In genomic region chrX:93700528-93701225, GRCm38 (mm10) we compare ENCODE assay signal across 8 mouse cellular contexts. TPM values are rescaled to one million over a fixed set of nuclear protein-coding genes. Genes with fewer than 3 reads are reported as not detected.
DNase-seq lines count a peak whose midpoint lies in the region; ATAC-seq and TF ChIP-seq lines count a peak whose summit lies in the region.

No protein-coding gene starts in this region.

- peaks cover 9% of the 10 kb centered on the region for H3K36me3 ChIP-seq in G1E (replicated peaks)
- no peaks in the 10 kb centered on the region for H3K36me3 ChIP-seq in heart, embryonic 11.5 days (ENCODE audit: control insufficient read depth, insufficient read depth, low read length)
- no peaks in the 10 kb centered on the region for H3K36me3 ChIP-seq in neural tube, embryonic 15.5 days

- TF ChIP-seq CTCF in G1E (IDR thresholded peaks at IDR 0.05; ENCODE audit: low read depth, low read length) = no peak
- TF ChIP-seq CTCF in bone marrow, adult 2 months (IDR thresholded peaks at IDR 0.05; ENCODE audit: control insufficient read depth, insufficient read depth, low read length) = no peak

- peak; percentile 41 for DNase-seq in G1E (ENCODE audit: low spot score)
- DNase-seq in kidney, postnatal 36 days = peak; percentile 13 to 41
- DNase-seq in lung, adult 18-20 months = peak; percentile 24 to 28
- peak; percentile 41 for DNase-seq in thymus, postnatal 14 days

- peak overlapping the region; percentile 29 for H3K4me2 ChIP-seq in heart, embryonic 11.5 days
- no peak overlapping the region for H3K4me2 ChIP-seq in neural tube, embryonic 15.5 days

- no peak for TF ChIP-seq POLR2A in bone marrow, adult 2 months (IDR thresholded peaks at IDR 0.05; ENCODE audit: borderline replicate concordance, control insufficient read depth, low read depth, low read length)

- 28% methylated on average over 8 of the region's 8 CpGs for WGBS in bone marrow, adult 2 months
- 39% methylated on average over 8 of the region's 8 CpGs for WGBS in heart, embryonic 11.5 days (ENCODE audit: insufficient replicate concordance)
- 46% methylated on average over 8 of the region's 8 CpGs for WGBS in neural tube, embryonic 15.5 days

- H3K9me3 ChIP-seq in G1E (replicated peaks) = no peaks in the 10 kb centered on the region
- no peaks in the 10 kb centered on the region for H3K9me3 ChIP-seq in heart, embryonic 11.5 days (replicated peaks; ENCODE audit: control insufficient read depth, low read length)
- no peaks in the 10 kb centered on the region for H3K9me3 ChIP-seq in neural tube, embryonic 15.5 days (replicated peaks)

- peak; percentile 95 for ATAC-seq in G1E (ENCODE audit: extremely low read depth, insufficient number of reproducible peaks, low FRiP score, poor library complexity, severe bottlenecking)
- ATAC-seq in erythroid progenitor cell, adult 5-6 weeks (replicated peaks; ENCODE audit: low FRiP score, poor library complexity, severe bottlenecking) = peak; percentile 100
- ATAC-seq in heart, embryonic 11.5 days (replicated peaks; ENCODE audit: insufficient number of reproducible peaks, low FRiP score, low TSS enrichment) = peak; percentile 73
- peak; percentile 38; the same call in 1 of the 2 replicates for ATAC-seq in neural tube, embryonic 15.5 days (ENCODE audit: low FRiP score)

- H3K27me3 ChIP-seq in G1E (ENCODE audit: insufficient read depth, low read length) = no peaks in the 10 kb centered on the region
- 0 out of 2 replicates have a peak, but pooled peaks cover 2% of the 10 kb centered on the region for H3K27me3 ChIP-seq in heart, embryonic 11.5 days (ENCODE audit: control insufficient read depth, insufficient read depth, low read length)
- H3K27me3 ChIP-seq in neural tube, embryonic 15.5 days (replicated peaks) = no peaks in the 10 kb centered on the region

- no peak overlapping the region; the same call in 1 of the 2 replicates for H3K27ac ChIP-seq in bone marrow, adult 2 months (ENCODE audit: control insufficient read depth, insufficient read depth, low read depth, low read length, poor library complexity)
- 0 out of 2 replicates have a peak overlapping the region, but pooled peaks have one; percentile 5 for H3K27ac ChIP-seq in heart, embryonic 11.5 days (ENCODE audit: low read depth, low read length)
- no peak overlapping the region for H3K27ac ChIP-seq in neural tube, embryonic 15.5 days (replicated peaks)

- no peak overlapping the region for H3K9ac ChIP-seq in heart, embryonic 11.5 days (ENCODE audit: low read depth, low read length)
- no peak overlapping the region for H3K9ac ChIP-seq in neural tube, embryonic 15.5 days (replicated peaks)

- H3K4me3 ChIP-seq in G1E (ENCODE audit: low read depth, low read length) = peak overlapping the region; percentile 13; the same call in 1 of the 2 replicates
- H3K4me3 ChIP-seq in bone marrow, adult 2 months (replicated peaks; ENCODE audit: control insufficient read depth, low read depth, low read length) = peak overlapping the region; percentile 42
- H3K4me3 ChIP-seq in heart, embryonic 11.5 days (ENCODE audit: low read depth, low read length) = no peak overlapping the region
- H3K4me3 ChIP-seq in neural tube, embryonic 15.5 days (replicated peaks) = no peak overlapping the region

- peaks cover 32% of the 10 kb centered on the region for H3K4me1 ChIP-seq in G1E (ENCODE audit: insufficient read depth, low read depth, low read length)
- H3K4me1 ChIP-seq in bone marrow, adult 2 months (ENCODE audit: control insufficient read depth, insufficient read depth, low read length) = no peaks in the 10 kb centered on the region; the same call in 1 of the 2 replicates
- no peaks in the 10 kb centered on the region for H3K4me1 ChIP-seq in heart, embryonic 11.5 days (ENCODE audit: control insufficient read depth, insufficient read depth, low read length)
- no peaks in the 10 kb centered on the region for H3K4me1 ChIP-seq in neural tube, embryonic 15.5 days

RNA-seq across cellular contexts. Expression of gene Pcyt1b, which starts 46.0 kb away (rescaled TPM):
- total RNA-seq in G1E (2014; fragmentation: Nextera tagmentation) = 6.0 and 17.1 TPM in 2 replicates
- 11.0 and 16.8 TPM in 2 replicates for total RNA-seq in G1E (2017)
- polyA plus RNA-seq in G1E (2012) = 1.3 and 1.8 TPM in 2 replicates
- 8.8 and 11.4 TPM in 2 replicates for polyA plus RNA-seq in bone marrow, adult 2 months (2011; ENCODE audit: insufficient read depth, insufficient read length, low replicate concordance, missing spikeins)
- 37.3 and 42.2 TPM in 2 replicates for total RNA-seq in erythroid progenitor cell, adult 5-6 weeks (2015; ENCODE audit: low replicate concordance)
- total RNA-seq in erythroid progenitor cell, adult 5-6 weeks (2017; ENCODE audit: low replicate concordance) = 128 and 157 TPM in 2 replicates
- 2.7 and 3.4 TPM in 2 replicates for polyA plus RNA-seq in heart, embryonic 11.5 days (2014; fragmentation: Nextera tagmentation; extraction: Ambion mirVana)
- polyA plus RNA-seq in neural tube, embryonic 15.5 days (2015; fragmentation: Nextera tagmentation; extraction: Ambion mirVana) = 19.3 and 21.9 TPM in 2 replicates

Comparison
In these comparisons a context has a peak if more than half of its experiments do, and no peak if none do; other contexts are left out.
1. ATAC-seq: peak in every context shown above with its lines; median percentile 100 in erythroid progenitor cell, adult 5-6 weeks; 95 in G1E; 73 in heart, embryonic 11.5 days; 38 in neural tube, embryonic 15.5 days.
2. H3K4me3 ChIP-seq: peak in G1E (single experiment) and bone marrow, adult 2 months (single experiment); none in heart, embryonic 11.5 days (single experiment) and neural tube, embryonic 15.5 days (single experiment).
3. Peak in every context shown above with its lines, with median percentiles within 50 percentile points of each other: DNase-seq.